In the genomic region with DNA sequence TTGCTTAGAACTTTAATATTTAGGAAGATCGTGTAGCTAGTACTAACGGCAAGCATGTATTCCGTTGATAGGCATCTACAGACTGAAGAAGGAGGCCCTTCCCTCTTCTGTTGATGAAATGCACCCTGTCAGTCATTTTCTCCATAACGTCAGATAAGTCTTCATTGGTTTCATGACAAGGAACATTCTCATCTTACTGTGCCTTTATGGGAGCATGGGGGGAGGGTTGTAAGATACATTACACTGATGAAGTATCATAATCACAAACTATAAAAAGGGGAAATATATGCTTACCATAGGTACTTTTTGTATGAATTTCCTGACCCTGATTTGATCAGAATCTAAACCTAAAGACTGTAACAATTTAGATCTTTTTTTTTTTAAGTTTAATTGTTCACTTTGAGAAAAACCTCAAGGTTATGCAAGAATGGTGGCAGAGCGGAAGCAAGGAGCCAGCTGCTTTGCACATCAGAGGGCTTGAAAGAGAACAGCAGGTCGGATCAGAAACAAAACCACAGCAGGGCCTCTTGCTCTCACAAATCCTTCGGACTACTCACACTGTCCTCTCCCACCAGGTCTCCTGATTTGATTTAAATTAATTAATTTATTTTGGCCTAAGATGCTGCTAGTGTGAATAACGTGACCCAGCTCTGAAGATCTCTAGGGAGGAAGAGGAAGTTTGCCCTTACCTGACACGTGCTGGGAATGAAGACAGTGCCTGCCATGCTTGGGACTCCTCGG, we compare ENCODE assay signal across 13 mouse cellular contexts. TPM values are rescaled to one million over a fixed set of nuclear protein-coding genes. Genes with fewer than 3 reads are reported as not detected.
A peak's percentile ranks its signal among the peaks of the same experiment; 100 is the strongest.
DNase-seq lines count a peak whose midpoint lies in the region; ATAC-seq and TF ChIP-seq lines count a peak whose summit lies in the region.
"Had no signal": no experiment of that assay in that cellular context is flagged by ENCODE, and none has a peak within 500 bp of the region (broad histone marks: within the 10 kb centered on the region; RNA-seq: fewer than 3 reads in every experiment).

A gene (plus strand): TSS at position 668 of the 741 bp plus-strand sequence.

- H3K9me3 ChIP-seq in liver, postnatal 0 days (ENCODE audit: low read length): no peaks in the 10 kb centered on the region
- H3K9me3 ChIP-seq: embryonic facial prominence, embryonic 12.5 days; limb, embryonic 12.5 days had no signal

- TF ChIP-seq CTCF in liver, postnatal 0 days (IDR thresholded peaks at IDR 0.05; ENCODE audit: low read depth): no peak

- H3K4me2 ChIP-seq in liver, postnatal 0 days (ENCODE audit: low read depth, low read length): peak within 1 kb of the TSS; percentile 40
- H3K4me2 ChIP-seq: embryonic facial prominence, embryonic 12.5 days; limb, embryonic 12.5 days had no signal

- H3K27ac ChIP-seq in liver, postnatal 0 days (ENCODE audit: low read depth): no peak within 1 kb of the TSS
- H3K27ac ChIP-seq: embryonic facial prominence, embryonic 12.5 days; limb, embryonic 12.5 days had no signal

- ATAC-seq in liver, postnatal 0 days: no peak
- peak; percentile 72 for ATAC-seq in megakaryocyte, adult 5-6 weeks (ENCODE audit: poor library complexity, severe bottlenecking)
- no peak for ATAC-seq in erythroblast, adult 5-6 weeks (replicated peaks; ENCODE audit: low FRiP score, poor library complexity, severe bottlenecking)
- ATAC-seq: hindbrain, embryonic 16.5 days had no signal

- TF ChIP-seq EP300 in liver, postnatal 0 days (IDR thresholded peaks at IDR 0.05; ENCODE audit: low read depth): no peak

- H3K4me3 ChIP-seq in liver, postnatal 0 days (ENCODE audit: low read depth, low read length): no peak within 1 kb of the TSS
- H3K4me3 ChIP-seq: embryonic facial prominence, embryonic 12.5 days; limb, embryonic 12.5 days had no signal

- no peaks in the 10 kb centered on the region for H3K4me1 ChIP-seq in liver, postnatal 0 days (ENCODE audit: insufficient read depth)
- H3K4me1 ChIP-seq: embryonic facial prominence, embryonic 12.5 days; limb, embryonic 12.5 days had no signal

- 30% methylated on average over 10 of the region's 10 CpGs for WGBS in liver, postnatal 0 days (ENCODE audit: insufficient replicate concordance)

- H3K36me3 ChIP-seq in liver, postnatal 0 days (replicated peaks; ENCODE audit: insufficient read depth, low read length): no peaks in the 10 kb centered on the region
- H3K36me3 ChIP-seq: embryonic facial prominence, embryonic 12.5 days; limb, embryonic 12.5 days had no signal

- peak; percentile 16 for DNase-seq in liver, postnatal 0 days
- DNase-seq in liver (no peak), ES-CJ7 (ENCODE audit: low read depth, low spot score) (peak; percentile 40)
- peak; percentile 14 to 41 for DNase-seq in thymus, postnatal 10 days (ENCODE audit: low spot score in 2 of 2)
- no peak for DNase-seq in left cerebral cortex, adult 18-20 months (ENCODE audit: low spot score in 2 of 2)
- no peak for DNase-seq in gastrocnemius, postnatal 25 days
- DNase-seq: cerebellum, adult 11 months; kidney, postnatal 25 days had no signal

- no peak within 1 kb of the TSS for H3K9ac ChIP-seq in liver, postnatal 0 days (replicated peaks)
- H3K9ac ChIP-seq: embryonic facial prominence, embryonic 12.5 days; limb, embryonic 12.5 days had no signal

- no peaks in the 10 kb centered on the region for H3K27me3 ChIP-seq in liver, postnatal 0 days (ENCODE audit: insufficient read depth, low read length)
- H3K27me3 ChIP-seq: embryonic facial prominence, embryonic 12.5 days; limb, embryonic 12.5 days had no signal

RNA-seq across cellular contexts. Expression of the gene that starts here (rescaled TPM):
- 0.62 and 0.87 TPM in 2 replicates for polyA plus RNA-seq in liver, postnatal 0 days (2015; fragmentation: Nextera tagmentation; extraction: Ambion mirVana)
- total RNA-seq in megakaryocyte, adult 5-6 weeks (2015): 44.9 and 54.9 TPM in 2 replicates
- total RNA-seq in megakaryocyte, adult 5-6 weeks (2017): 51.8 and 55.8 TPM in 2 replicates
- total RNA-seq in left cerebral cortex, adult 18-20 months (2021): under 1 TPM; 0.49 to 0.51 TPM
- 3.8 and 9.4 TPM in 2 replicates for total RNA-seq in erythroblast, adult 5-6 weeks (2015; ENCODE audit: low replicate concordance)
- total RNA-seq in erythroblast, adult 5-6 weeks (2017; ENCODE audit: low replicate concordance): 2.0 and 3.2 TPM in 2 replicates
- total RNA-seq in gastrocnemius, postnatal 25 days (2021): under 1 TPM in 1 of 2 experiments, not detected in 1; 0.23 TPM

Comparison
In these comparisons a context has a peak if more than half of its experiments do, and no peak if none do; other contexts are left out.
1. RNA of the gene that starts here (total RNA-seq): 44.9 to 55.8 TPM in megakaryocyte, adult 5-6 weeks; 2.0 to 9.4 TPM in erythroblast, adult 5-6 weeks, 0.49 to 0.51 TPM in left cerebral cortex, adult 18-20 months and 0.23 TPM in gastrocnemius, postnatal 25 days; every median in the first group is over 4 times any median in the second.
2. Peak in DNase-seq and H3K4me2 ChIP-seq in liver, postnatal 0 days; RNA of the gene not detected or under 1 TPM.
3. DNase-seq: peak in ES-CJ7 (single experiment) and thymus, postnatal 10 days (2 of 2); none in liver (single experiment), left cerebral cortex, adult 18-20 months (0 of 2) and gastrocnemius, postnatal 25 days (single experiment).